Mouse (Mus musculus): ENCODE results near the gene Rhcg. TPM values are rescaled to one million over a fixed set of nuclear protein-coding genes. Genes with fewer than 3 reads are reported as not detected.
A peak's percentile ranks its signal among the peaks of the same experiment; 100 is the strongest.

Rhcg gene
- polyA plus RNA-seq, 1 experiment: 1.6 TPM

- DNase-seq (ENCODE audit: low read depth): peak; percentile 87
- TF ChIP-seq CTCF (IDR thresholded peaks at IDR 0.05; ENCODE audit: borderline replicate concordance, extremely low read depth, insufficient read depth, insufficient read length) (peak; percentile 82), POLR2A (IDR thresholded peaks at IDR 0.05; ENCODE audit: borderline replicate concordance, extremely low read depth, insufficient read depth, insufficient read length, poor library complexity, severe bottlenecking) (no peak)
These were observed 40.8 kb downstream of the Rhcg start for GRCm38 (mm10) chr7:79576659-79577058.

- peak; percentile 89 for DNase-seq (ENCODE audit: low read depth)
- TF ChIP-seq POLR2A (IDR thresholded peaks at IDR 0.05; ENCODE audit: borderline replicate concordance, extremely low read depth, insufficient read depth, insufficient read length, poor library complexity, severe bottlenecking) (no peak), CTCF (IDR thresholded peaks at IDR 0.05; ENCODE audit: borderline replicate concordance, extremely low read depth, insufficient read depth, insufficient read length) (no peak)
These were observed 45.2 kb downstream of the Rhcg start for GRCm38 (mm10) chr7:79572191-79572818.

- DNase-seq (ENCODE audit: low read depth): peak; percentile 63
- TF ChIP-seq POLR2A (IDR thresholded peaks at IDR 0.05; ENCODE audit: borderline replicate concordance, extremely low read depth, insufficient read depth, insufficient read length, poor library complexity, severe bottlenecking) (no peak), CTCF (IDR thresholded peaks at IDR 0.05; ENCODE audit: borderline replicate concordance, extremely low read depth, insufficient read depth, insufficient read length) (no peak)
These were observed 48.4 kb downstream of the Rhcg start for GRCm38 (mm10) chr7:79568937-79569535.

- DNase-seq (ENCODE audit: low read depth): no peak
- TF ChIP-seq CTCF (IDR thresholded peaks at IDR 0.05; ENCODE audit: borderline replicate concordance, extremely low read depth, insufficient read depth, insufficient read length): no peak
- no peak for TF ChIP-seq POLR2A (IDR thresholded peaks at IDR 0.05; ENCODE audit: borderline replicate concordance, extremely low read depth, insufficient read depth, insufficient read length, poor library complexity, severe bottlenecking)
These were observed 49.2 kb downstream of the Rhcg start for GRCm38 (mm10) chr7:79568212-79568611.

GRCm38 (mm10) chr7:79563675-79564074, 53.8 kb downstream of the Rhcg start:
- DNase-seq (ENCODE audit: low read depth): peak; percentile 61
- no peak for TF ChIP-seq POLR2A (IDR thresholded peaks at IDR 0.05; ENCODE audit: borderline replicate concordance, extremely low read depth, insufficient read depth, insufficient read length, poor library complexity, severe bottlenecking)
- TF ChIP-seq CTCF (IDR thresholded peaks at IDR 0.05; ENCODE audit: borderline replicate concordance, extremely low read depth, insufficient read depth, insufficient read length): peak; percentile 61

- no peak for DNase-seq (ENCODE audit: low read depth)
- TF ChIP-seq CTCF (IDR thresholded peaks at IDR 0.05; ENCODE audit: borderline replicate concordance, extremely low read depth, insufficient read depth, insufficient read length) (no peak), POLR2A (IDR thresholded peaks at IDR 0.05; ENCODE audit: borderline replicate concordance, extremely low read depth, insufficient read depth, insufficient read length, poor library complexity, severe bottlenecking) (no peak)
These were observed 55.1 kb downstream of the Rhcg start for GRCm38 (mm10) chr7:79562385-79562784.

- peak; percentile 46; the same call in 1 of the 2 replicates for TF ChIP-seq CTCF (IDR thresholded peaks at IDR 0.05; ENCODE audit: borderline replicate concordance, extremely low read depth, insufficient read depth, insufficient read length)
- TF ChIP-seq POLR2A (IDR thresholded peaks at IDR 0.05; ENCODE audit: borderline replicate concordance, extremely low read depth, insufficient read depth, insufficient read length, poor library complexity, severe bottlenecking): no peak
- peak; percentile 79 for DNase-seq (ENCODE audit: low read depth)
These were observed 58.8 kb downstream of the Rhcg start for GRCm38 (mm10) chr7:79558698-79559097.

- peak; percentile 77 for DNase-seq (ENCODE audit: low read depth)
- TF ChIP-seq POLR2A (IDR thresholded peaks at IDR 0.05; ENCODE audit: borderline replicate concordance, extremely low read depth, insufficient read depth, insufficient read length, poor library complexity, severe bottlenecking): no peak
- TF ChIP-seq CTCF (IDR thresholded peaks at IDR 0.05; ENCODE audit: borderline replicate concordance, extremely low read depth, insufficient read depth, insufficient read length): 0 out of 2 replicates have a peak, but pooled peaks have one; percentile 7
These were observed 59.7 kb downstream of the Rhcg start for GRCm38 (mm10) chr7:79557728-79558221.

- TF ChIP-seq CTCF (IDR thresholded peaks at IDR 0.05; ENCODE audit: borderline replicate concordance, extremely low read depth, insufficient read depth, insufficient read length) (no peak), POLR2A (IDR thresholded peaks at IDR 0.05; ENCODE audit: borderline replicate concordance, extremely low read depth, insufficient read depth, insufficient read length, poor library complexity, severe bottlenecking) (no peak)
- DNase-seq (ENCODE audit: low read depth): peak; percentile 62
These were observed 62.0 kb downstream of the Rhcg start for GRCm38 (mm10) chr7:79555368-79556034.

GRCm38 (mm10) chr7:79552702-79553101, 64.8 kb downstream of the Rhcg start:
- no peak for TF ChIP-seq POLR2A (IDR thresholded peaks at IDR 0.05; ENCODE audit: borderline replicate concordance, extremely low read depth, insufficient read depth, insufficient read length, poor library complexity, severe bottlenecking)
- peak; percentile 66 for TF ChIP-seq CTCF (IDR thresholded peaks at IDR 0.05; ENCODE audit: borderline replicate concordance, extremely low read depth, insufficient read depth, insufficient read length)

GRCm38 (mm10) chr7:79548893-79549555, 68.4 kb downstream of the Rhcg start:
- peak; percentile 95 for DNase-seq (ENCODE audit: low read depth)
- TF ChIP-seq CTCF (IDR thresholded peaks at IDR 0.05; ENCODE audit: borderline replicate concordance, extremely low read depth, insufficient read depth, insufficient read length) (no peak), POLR2A (IDR thresholded peaks at IDR 0.05; ENCODE audit: borderline replicate concordance, extremely low read depth, insufficient read depth, insufficient read length, poor library complexity, severe bottlenecking) (no peak)

More at GRCm38 (mm10) chr7:79552702-79553101, 64.8 kb downstream of the Rhcg start:
- peak; percentile 65 for DNase-seq (ENCODE audit: low read depth)

All from brain, embryonic 14.5 days (tissue).